Mouse (Mus musculus) erythroid progenitor cell, adult 5-6 weeks (primary cell): Measurements from ENCODE around the gene Cebpg. TPM values are rescaled to one million over a fixed set of nuclear protein-coding genes. Genes with fewer than 3 reads are reported as not detected.

ENCODE experiments used
- ATAC-seq: replicated peaks from 2 replicates; pipeline ENCODE4 v1.8.0; 2016; ENCODE audit warnings: moderate number of reproducible peaks, mild to moderate bottlenecking, moderate TSS enrichment, inconsistent platforms; ENCODE audit not compliant: poor library complexity, low FRiP score, severe bottlenecking
- total RNA-seq, 2 experiments: library from RNA; stranded (forward) in 1 of 2; stranded (reverse) in 1 of 2; fragments of 150-400 nt in 1 of 2; fragments of 186-747, 209-891 nt in 1 of 2; gene quantifications; 2 replicates each; pipeline versions ENCODE4 v1.2.3 to v1.2.4; 2015 to 2017; ENCODE audit warnings: low replicate concordance in 2 of 2

Gene Cebpg
- total RNA-seq, 2 experiments from 2014 or later: 41.1 to 55.4 TPM

GRCm38 (mm10) chr7:35054977-35055618 lies 1.3 kb downstream of the Cebpg start:
- ATAC-seq: no peak

- no peak for ATAC-seq
These were observed 2.1 kb downstream of the Cebpg start for GRCm38 (mm10) chr7:35054286-35054685.

DNA sequence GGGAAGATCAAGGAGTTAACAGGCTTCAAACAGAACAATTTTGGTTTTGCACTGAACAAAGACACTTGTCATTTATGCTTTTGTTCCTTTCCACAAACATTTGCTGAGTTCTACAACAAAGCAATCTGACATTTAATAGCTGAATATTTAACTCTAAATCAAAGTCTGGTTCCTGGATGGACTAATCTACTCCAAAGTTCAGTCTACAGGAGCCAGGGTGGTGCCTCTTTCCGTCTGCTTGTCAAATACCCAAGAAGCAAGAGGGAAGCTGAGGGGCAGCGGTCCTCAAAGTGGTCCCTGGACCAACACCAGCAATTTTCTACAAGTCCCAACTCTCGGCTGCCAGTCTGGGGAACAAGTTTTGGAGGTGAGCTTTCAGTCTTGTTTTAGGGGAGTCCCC lies 3.2 kb downstream of the Cebpg start:
- ATAC-seq: no peak

DNA sequence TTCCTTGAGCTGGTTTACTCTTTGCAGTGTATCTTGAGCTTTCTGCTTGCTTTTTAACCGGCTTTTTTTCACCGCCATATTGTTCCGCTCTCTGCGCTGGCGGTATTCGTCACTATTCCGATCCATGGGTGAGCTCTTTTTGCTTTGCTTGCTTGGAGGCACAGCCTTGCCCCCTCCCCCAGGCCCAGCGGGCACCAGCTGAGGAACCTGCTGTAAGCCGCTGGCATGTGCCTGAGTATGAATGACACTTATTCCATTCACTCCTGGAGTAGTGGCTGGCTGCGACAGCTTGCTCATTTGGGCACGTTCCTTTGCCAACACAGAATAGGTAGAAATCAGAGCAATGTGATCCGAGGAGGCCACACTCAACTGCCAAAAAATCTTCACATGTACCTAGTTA lies 5.8 kb downstream of the Cebpg start:
- ATAC-seq: no peak

DNA sequence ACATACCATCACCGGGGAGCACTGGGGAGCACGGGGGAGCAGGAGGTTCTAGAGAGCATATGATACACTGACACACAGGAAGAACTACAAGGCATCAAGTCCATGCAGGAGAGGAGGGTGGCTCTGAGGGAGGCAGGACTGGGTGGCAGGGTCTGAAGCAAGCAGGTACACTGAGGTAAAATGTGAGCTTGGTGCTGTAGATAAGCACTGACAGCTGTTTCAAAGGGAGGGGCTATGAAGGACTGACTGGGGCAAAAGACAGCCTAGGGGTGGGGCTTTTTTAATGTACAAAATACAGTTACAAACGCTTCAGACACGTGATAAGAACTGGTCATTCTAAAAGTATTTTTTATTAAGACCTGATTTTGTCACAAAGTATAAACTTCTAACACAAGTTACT lies 10.3 kb downstream of the Cebpg start:
- ATAC-seq: no peak

GRCm38 (mm10) chr7:35044719-35045118 lies 11.7 kb downstream of the Cebpg start:
- no peak for ATAC-seq

GRCm38 (mm10) chr7:35043266-35043817 lies 13.0 kb downstream of the Cebpg start:
- 0 out of 2 replicates have a peak, but pooled peaks have one; percentile 18 for ATAC-seq

- no peak for ATAC-seq
These were observed 13.6 kb downstream of the Cebpg start for GRCm38 (mm10) chr7:35042759-35043217.

DNA sequence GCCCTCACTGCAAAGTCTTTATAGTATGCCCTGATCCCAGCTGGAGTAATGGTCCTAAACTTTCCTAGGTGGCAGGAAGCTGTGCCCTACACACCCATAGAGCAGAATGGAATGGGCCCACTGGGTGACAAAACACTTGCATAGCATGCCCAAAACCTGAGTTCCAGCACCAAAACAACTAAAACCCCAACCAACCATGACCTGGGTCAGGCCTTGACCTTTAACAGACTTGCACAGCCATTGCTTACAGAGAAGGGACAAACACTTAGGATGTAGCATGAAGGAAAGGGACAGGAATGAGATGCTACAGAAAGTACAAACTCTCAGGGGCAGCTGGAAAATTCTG lies 14.2 kb downstream of the Cebpg start:
- no peak for ATAC-seq

GRCm38 (mm10) chr7:35041286-35042208 lies 14.8 kb downstream of the Cebpg start:
- ATAC-seq: no peak

GRCm38 (mm10) chr7:35040176-35040972 lies 16.0 kb downstream of the Cebpg start:
- no peak for ATAC-seq

GRCm38 (mm10) chr7:35037408-35037807 lies 19.0 kb downstream of the Cebpg start:
- no peak for ATAC-seq

DNA sequence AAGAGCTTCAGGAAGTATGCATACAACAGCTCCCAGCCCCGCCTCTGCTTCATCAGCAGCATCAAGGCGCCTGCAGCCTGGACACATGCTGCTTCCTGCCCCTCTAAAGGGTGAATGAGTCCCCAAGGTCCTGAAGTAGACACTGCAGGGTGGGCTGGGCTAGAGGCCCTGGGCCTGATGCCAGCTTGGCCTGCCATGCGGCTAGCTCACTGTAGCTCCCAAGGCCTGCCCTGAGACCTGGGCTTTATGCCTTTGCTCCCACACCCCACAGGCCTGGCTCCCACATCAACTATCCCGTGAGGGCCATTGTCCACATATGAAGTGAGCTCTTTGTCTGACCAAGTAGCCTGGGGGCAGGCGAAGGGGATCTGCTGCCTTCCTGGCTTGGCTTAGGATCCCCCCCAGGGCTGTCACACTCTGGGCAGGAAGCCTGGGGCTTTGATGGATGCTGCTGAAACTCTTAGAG lies 20.1 kb downstream of the Cebpg start:
- no peak for ATAC-seq

DNA sequence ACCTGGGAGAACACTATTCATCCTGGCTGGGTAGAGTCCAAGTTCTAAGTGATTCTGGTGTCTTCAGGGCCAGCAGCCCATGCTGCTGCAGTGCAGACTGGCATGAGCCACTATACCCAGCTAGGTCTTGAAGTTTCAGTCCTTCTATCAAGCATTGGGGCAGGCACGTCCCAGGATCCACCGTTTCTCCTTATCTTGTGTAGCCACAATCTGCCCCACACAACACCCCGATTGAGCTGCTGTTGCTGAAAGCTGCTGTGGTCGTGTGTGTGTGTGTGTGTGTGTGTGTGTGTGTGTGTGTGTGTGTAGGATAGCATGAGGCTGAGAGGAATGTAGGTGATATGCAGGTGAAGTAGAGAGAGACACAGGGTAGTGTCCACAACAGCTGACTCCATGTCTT lies 20.8 kb downstream of the Cebpg start:
- no peak for ATAC-seq

DNA sequence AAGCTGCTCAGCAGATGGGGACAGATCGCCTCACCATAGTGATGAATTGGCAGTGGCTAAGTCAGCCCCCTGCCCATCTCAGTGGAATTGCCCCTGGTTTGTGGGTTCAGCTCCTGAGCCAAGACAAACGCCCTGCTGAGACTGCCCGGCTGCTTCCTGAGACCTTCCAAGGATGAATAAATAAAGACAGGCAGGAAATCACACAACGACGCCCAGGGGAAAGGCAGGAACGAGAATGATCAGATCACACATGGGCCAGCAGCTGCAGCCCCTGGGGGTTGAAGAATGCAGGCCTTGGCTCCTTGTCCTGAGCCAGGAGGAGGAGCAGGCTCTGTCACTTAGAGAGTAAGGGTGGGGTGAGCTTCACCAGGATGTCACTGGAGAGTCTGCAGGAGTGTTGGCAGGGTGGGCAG lies 21.2 kb downstream of the Cebpg start:
- ATAC-seq: no peak

- ATAC-seq: no peak
These were observed 25.8 kb downstream of the Cebpg start for GRCm38 (mm10) chr7:35030567-35030966.

- ATAC-seq: no peak
These were observed 26.7 kb downstream of the Cebpg start for GRCm38 (mm10) chr7:35029648-35030047.

GRCm38 (mm10) chr7:35029228-35029627 lies 27.1 kb downstream of the Cebpg start:
- ATAC-seq: no peak

- ATAC-seq: no peak
These were observed 27.8 kb downstream of the Cebpg start for GRCm38 (mm10) chr7:35028559-35028958.
